Mouse (Mus musculus) kidney, adult 2 months (tissue): ENCODE results near the gene Slc34a3. TPM values are rescaled to one million over a fixed set of nuclear protein-coding genes. Genes with fewer than 3 reads are reported as not detected.
"Not testable (repeated sequence)": the region's sequence is repeated elsewhere in the genome, so short reads cannot be mapped to it uniquely, and the experiment has no call there.

Experiments used
- DNase-seq: peaks from one replicate; pipeline ENCODE4 v3.0.0; 2021
- H3K27ac ChIP-seq: fragments of 200-500 bp; 2 replicates; pipeline ENCODE4 v1.5.1; 2012; ENCODE audit warnings: low read depth, low read length, control low read depth, inconsistent platforms; ENCODE audit not compliant: insufficient read depth
- H3K27me3 ChIP-seq: fragments of 200-500 bp; replicated peaks from 2 replicates; pipeline ENCODE4 v1.6.1; 2012; ENCODE audit warnings: mild to moderate bottlenecking, moderate library complexity, low read length, inconsistent platforms; ENCODE audit not compliant: control insufficient read depth, insufficient read depth
- H3K36me3 ChIP-seq: fragments of 200-500 bp; 2 replicates; pipeline ENCODE4 v1.6.1; 2012; ENCODE audit warnings: mild to moderate bottlenecking, moderate library complexity, low read length, inconsistent platforms; ENCODE audit not compliant: control insufficient read depth, insufficient read depth
- H3K4me1 ChIP-seq: fragments of 200-500 bp; 2 replicates; pipeline ENCODE4 v1.6.1; 2011; ENCODE audit warnings: low read length; ENCODE audit not compliant: control insufficient read depth, insufficient read depth
- H3K4me3 ChIP-seq: fragments of 200-500 bp; 2 replicates; pipeline ENCODE4 v1.5.1; 2011; ENCODE audit warnings: mild to moderate bottlenecking, low read depth, low read length, control low read depth; ENCODE audit not compliant: insufficient read depth
- CTCF ChIP-seq: fragments of 200-500 bp; conservative IDR thresholded peaks from 2 replicates; pipeline ENCODE4 v1.5.1; 2011; ENCODE audit warnings: low read depth, mild to moderate bottlenecking, control low read depth, low read length, moderate library complexity, mixed read lengths; ENCODE audit not compliant: insufficient read depth, insufficient read length
- POLR2A ChIP-seq: fragments of 200-500 bp; IDR thresholded peaks from one replicate; pipeline ENCODE4 v1.6.1; 2011; ENCODE audit warnings: low read depth, low read length, control low read depth
- WGBS: fragments of 180-500 bp; shearing (Covaris S2); methylation state at CpG from one replicate; pipeline ENCODE4 v1.1.7; 2018; 5-methylcytosine and 5-hydroxymethylcytosine counted together
- polyA plus RNA-seq: library from polyadenylated mRNA; depleted of rRNA; stranded (reverse); fragments of >200 nt; gene quantifications from 2 replicates; pipeline ENCODE4 v1.2.3, GENCODE M21; 2012

The Slc34a3 gene
- polyA plus RNA-seq, 1 experiment, result 240 TPM

DNA sequence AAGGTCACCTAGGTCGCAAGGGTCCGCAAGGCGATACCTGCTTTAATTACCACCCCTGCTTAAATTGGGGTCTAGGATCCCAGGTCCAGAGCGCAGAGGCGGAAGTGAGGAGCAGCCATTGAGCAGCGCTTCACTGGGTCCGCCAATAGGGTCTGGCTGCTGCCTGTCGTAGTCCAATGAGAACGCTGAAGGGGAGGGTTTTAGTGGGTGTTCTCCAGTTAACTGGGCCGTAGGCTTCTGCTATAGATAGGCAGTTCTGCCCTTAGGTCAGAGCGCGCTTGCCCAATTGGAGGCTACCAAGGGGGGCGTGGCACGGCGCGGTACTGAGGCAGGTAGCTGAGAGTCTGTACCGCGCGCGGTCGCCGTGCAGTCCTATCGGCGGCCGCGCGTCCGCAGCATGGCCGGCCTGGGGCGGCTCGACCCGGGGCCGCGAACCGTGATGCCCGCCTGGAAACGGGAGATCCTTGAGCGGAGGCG, 28.2 kb upstream of the Slc34a3 start, which contains the start of gene Tprn:
TSS of gene Tprn (plus strand) at position 328 of the 477 bp plus-strand sequence.
- DNase-seq, result peak; percentile 99
- H3K27me3 ChIP-seq, result no peaks in the 10 kb centered on the region
- no peak for TF ChIP-seq CTCF
- TF ChIP-seq POLR2A, result no peak
- H3K27ac ChIP-seq, result peak within 1 kb of the TSS; percentile 95
- H3K4me3 ChIP-seq, result peak within 1 kb of the TSS; percentile 84
- H3K4me1 ChIP-seq, result peaks cover 12% of the 10 kb centered on the region
- under 1% methylated on average over 39 of the region's 39 CpGs for WGBS
- H3K36me3 ChIP-seq, result no peaks in the 10 kb centered on the region

- Histone ChIP-seq H3K36me3 (no peaks in the 10 kb centered on the region), H3K27me3 (no peaks in the 10 kb centered on the region), H3K4me3 (peak overlapping the region; percentile 52), H3K4me1 (peaks cover 9% of the 10 kb centered on the region; the same call in 1 of the 2 replicates), H3K27ac (peak overlapping the region; percentile 72)
- DNase-seq, result no peak
- 51% methylated on average over 12 of the region's 12 CpGs for WGBS
- TF ChIP-seq POLR2A (no peak), CTCF (no peak)
Observed at GRCm38 (mm10) chr2:25261870-25262269, 27.7 kb upstream of the Slc34a3 start.

DNA sequence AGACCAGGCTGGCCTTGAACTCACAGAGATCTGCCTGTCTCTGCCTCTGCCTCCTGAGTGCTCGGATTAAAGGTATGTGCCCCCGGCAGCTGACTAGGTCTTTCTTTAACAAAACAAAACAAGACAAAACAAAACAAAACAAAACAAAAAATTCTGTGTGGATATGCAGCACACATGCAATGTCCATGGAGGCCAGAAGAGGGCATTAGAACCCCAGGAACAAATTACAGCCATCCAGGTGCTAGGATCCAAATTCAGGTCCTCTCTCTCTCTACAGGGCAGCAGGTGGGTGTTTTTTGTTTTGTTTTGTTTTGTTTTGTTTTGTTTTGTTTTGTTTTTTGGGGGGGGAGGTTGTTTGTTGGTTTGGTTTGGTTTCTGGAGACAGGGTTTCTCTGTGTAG, 24.7 kb upstream of the Slc34a3 start:
- peaks cover 12% of the 10 kb centered on the region; the same call in 1 of the 2 replicates for H3K4me1 ChIP-seq
- no peak for TF ChIP-seq POLR2A
- TF ChIP-seq CTCF, result peak; percentile 46
- DNase-seq, result no peak
- H3K27me3 ChIP-seq, result no peaks in the 10 kb centered on the region
- no peaks in the 10 kb centered on the region for H3K36me3 ChIP-seq
- WGBS, result 55% methylated on average over 2 of the region's 2 CpGs
- H3K27ac ChIP-seq, result no peak overlapping the region
- no peak overlapping the region for H3K4me3 ChIP-seq

DNA sequence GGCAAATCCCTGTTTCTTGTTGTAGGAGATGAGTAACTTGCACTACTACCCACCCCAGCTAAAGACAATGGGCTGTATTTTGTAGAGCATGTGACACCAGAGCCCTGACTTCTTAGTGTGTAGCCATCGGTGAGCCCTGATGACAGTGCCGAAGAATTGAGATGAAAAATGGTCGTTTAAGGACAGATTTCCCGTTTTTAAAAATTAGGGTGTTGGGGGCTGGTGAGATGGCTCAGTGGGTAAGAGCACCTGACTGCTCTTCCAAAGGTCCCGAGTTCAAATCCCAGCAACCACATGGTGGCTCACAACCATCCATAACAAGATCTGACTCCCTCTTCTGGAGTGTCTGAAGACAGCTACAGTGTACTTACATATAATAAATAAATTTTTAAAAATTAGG, 23.1 kb upstream of the Slc34a3 start:
- H3K27me3 ChIP-seq, H3K36me3 ChIP-seq, DNase-seq, H3K27ac ChIP-seq, H3K4me3 ChIP-seq: not testable (repeated sequence)
- H3K4me1 ChIP-seq, result peaks cover 12% of the 10 kb centered on the region; the same call in 1 of the 2 replicates
- WGBS, result 83% methylated on average over 5 of the region's 5 CpGs

DNA sequence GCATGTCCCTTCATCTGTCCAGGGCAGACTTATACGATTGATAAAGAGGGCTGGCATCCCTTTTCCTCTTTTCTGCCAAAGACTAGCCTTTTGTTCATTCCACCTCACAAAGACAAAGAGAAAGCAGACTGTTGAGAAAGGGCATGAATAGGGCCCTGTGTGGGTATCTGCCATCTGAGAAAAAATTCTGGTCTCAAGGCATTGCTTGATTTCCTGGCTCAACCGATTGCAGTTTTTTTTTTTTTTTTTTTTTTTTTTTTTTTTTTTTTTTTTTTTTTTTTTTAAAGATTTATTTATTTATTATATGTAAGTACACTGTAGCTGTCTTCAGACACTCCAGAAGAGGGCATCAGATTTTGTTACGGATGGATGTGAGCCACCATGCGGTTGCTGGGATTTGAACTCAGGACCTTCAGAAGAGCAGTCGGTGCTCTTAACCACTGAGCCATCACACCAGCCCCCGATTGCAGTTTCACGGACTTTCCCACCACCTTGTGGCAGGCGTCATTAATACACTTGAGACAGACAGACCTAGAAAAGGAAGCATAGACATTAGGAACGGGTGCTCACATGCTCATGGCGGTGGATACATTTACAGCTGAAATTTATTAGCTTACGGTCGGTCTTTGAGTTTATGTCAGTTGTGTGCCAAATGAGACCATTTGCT, 22.4 kb upstream of the Slc34a3 start:
- H3K4me1 ChIP-seq, H3K27ac ChIP-seq, H3K27me3 ChIP-seq, H3K36me3 ChIP-seq: not testable (repeated sequence)
- H3K4me3 ChIP-seq, result peak overlapping the region; percentile 89; the same call in 1 of the 2 replicates
- WGBS, result 44% methylated on average over 12 of the region's 12 CpGs
- peak; percentile 39; the same call in 1 of the 2 replicates for TF ChIP-seq CTCF
- DNase-seq, result peak; percentile 66

DNA sequence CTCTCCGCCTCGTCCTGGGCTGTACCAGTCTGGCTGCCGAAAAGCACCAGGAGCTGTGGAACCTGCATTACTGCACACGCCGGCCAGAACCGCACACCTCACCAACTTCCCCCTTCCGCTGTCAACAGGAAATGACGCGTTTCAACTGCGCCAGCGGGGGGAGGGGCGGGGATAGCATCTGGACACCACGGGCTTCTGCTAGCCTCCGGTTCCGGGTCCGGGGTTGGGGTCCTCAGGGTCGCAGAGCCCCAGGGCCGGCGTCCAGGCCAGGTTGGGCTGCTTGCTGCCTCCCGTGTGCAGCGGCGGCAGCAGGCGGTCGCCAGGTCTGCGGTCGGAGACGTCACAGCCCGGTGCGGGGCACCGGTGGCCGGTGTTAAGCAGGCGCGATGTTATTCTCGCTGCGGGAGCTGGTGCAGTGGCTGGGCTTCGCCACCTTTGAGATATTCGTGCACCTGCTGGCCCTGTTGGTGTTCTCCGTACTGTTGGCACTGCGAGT, 21.2 kb upstream of the Slc34a3 start, which contains the start of gene Tmem203:
TSS of gene Tmem203 (plus strand) at position 156 of the 496 bp plus-strand sequence.
- peak within 1 kb of the TSS; percentile 89 for H3K4me3 ChIP-seq

GRCm38 (mm10) chr2:25252331-25252730, 18.2 kb upstream of the Slc34a3 start:
- TF ChIP-seq CTCF, result peak; percentile 65
- TF ChIP-seq POLR2A, result no peak
- 92% methylated on average over 1 of the region's 1 CpGs for WGBS
- H3K36me3 ChIP-seq, result no peaks in the 10 kb centered on the region

More for the DNA sequence above, 21.2 kb upstream of the Slc34a3 start, which contains the start of gene Tmem203:
- WGBS, result under 1% methylated on average over 39 of the region's 39 CpGs
- Histone ChIP-seq H3K27ac (peak within 1 kb of the TSS; percentile 37), H3K4me1 (peaks cover 9% of the 10 kb centered on the region; the same call in 1 of the 2 replicates), H3K27me3 (no peaks in the 10 kb centered on the region), H3K36me3 (no peaks in the 10 kb centered on the region)
- peak; percentile 93 for DNase-seq
- TF ChIP-seq CTCF (no peak), POLR2A (peak; percentile 76)

More at GRCm38 (mm10) chr2:25252331-25252730, 18.2 kb upstream of the Slc34a3 start:
- H3K4me3 ChIP-seq, result no peak overlapping the region
- H3K27ac ChIP-seq, result no peak overlapping the region
- H3K27me3 ChIP-seq, result no peaks in the 10 kb centered on the region
- DNase-seq, result peak; percentile 59
- H3K4me1 ChIP-seq, result peaks cover 9% of the 10 kb centered on the region; the same call in 1 of the 2 replicates
